Mouse (Mus musculus) heart, postnatal 0 days (tissue): ENCODE results near the gene Gm17455.

ENCODE experiments used
- CTCF ChIP-seq: IDR thresholded peaks from 2 replicates; pipeline ENCODE4 v1.5.1; 2016; ENCODE audit warnings: antibody characterized with exemption, control low read depth, low read depth
- EP300 ChIP-seq: IDR thresholded peaks from 2 replicates; pipeline ENCODE4 v1.6.1; 2016; ENCODE audit warnings: antibody characterized with exemption, low read depth

DNA sequence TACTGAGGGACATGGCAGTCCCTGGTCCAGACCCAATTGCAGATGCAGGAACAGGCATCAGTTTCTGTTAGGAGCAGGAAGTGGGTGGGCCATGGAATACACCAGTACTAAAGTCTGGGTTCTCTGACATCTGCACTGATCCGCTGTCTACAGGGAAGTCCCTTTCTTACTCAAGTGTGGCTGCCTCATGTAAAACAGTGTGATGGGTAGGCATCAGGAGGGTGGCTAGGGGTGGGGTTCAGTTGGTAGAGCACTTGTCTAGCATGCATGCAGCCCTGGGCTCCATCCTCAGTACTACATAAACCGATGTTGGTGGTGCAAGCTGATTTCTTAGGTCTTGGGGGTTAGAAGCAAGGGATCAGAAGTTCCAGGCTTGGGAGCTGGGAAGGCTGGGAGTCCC, 14.2 kb downstream of the Gm17455 start:
- TF ChIP-seq CTCF (no peak), EP300 (no peak)
